Mouse (Mus musculus) heart, embryonic 16.5 days (tissue): ENCODE measurements around the gene Syne1. TPM values are rescaled to one million over a fixed set of nuclear protein-coding genes. Genes with fewer than 3 reads are reported as not detected.

Experiments used
- ATAC-seq: fragments of 200-750 bp; cut with Nextera tagmentation; replicated peaks from 2 replicates; pipeline ENCODE4 v1.8.0; 2017; ENCODE audit warnings: moderate number of reproducible peaks; ENCODE audit not compliant: insufficient read depth, low FRiP score; ENCODE audit errors: extremely low read depth
- H3K27ac ChIP-seq: fragments of 300-500 bp; sonication (generic); 2 replicates; pipeline ENCODE4 v1.5.1; 2014; ENCODE audit warnings: mild to moderate bottlenecking, low read length, control low read depth, moderate library complexity
- H3K27me3 ChIP-seq: fragments of 300-500 bp; sonication (generic); 2 replicates; pipeline ENCODE4 v1.6.1; 2014; ENCODE audit warnings: low read length, mixed read lengths; ENCODE audit not compliant: control insufficient read depth, insufficient read depth
- H3K36me3 ChIP-seq: fragments of 300-500 bp; sonication (generic); 2 replicates; pipeline ENCODE4 v1.6.1; 2014; ENCODE audit not compliant: control insufficient read depth, insufficient read depth
- H3K4me1 ChIP-seq: fragments of 300-500 bp; sonication (generic); 2 replicates; pipeline ENCODE4 v1.6.1; 2014; ENCODE audit warnings: low read length, mixed read lengths; ENCODE audit not compliant: control insufficient read depth, insufficient read depth
- H3K4me2 ChIP-seq: fragments of 300-500 bp; sonication (generic); 2 replicates; pipeline ENCODE4 v1.6.1; 2014; ENCODE audit warnings: low read depth, mild to moderate bottlenecking, control low read depth, low read length
- H3K4me3 ChIP-seq: fragments of 300-500 bp; sonication (generic); 2 replicates; pipeline ENCODE4 v1.5.1; 2014; ENCODE audit warnings: mild to moderate bottlenecking, control low read depth, low read length
- H3K9ac ChIP-seq: fragments of 300-500 bp; sonication (generic); 2 replicates; pipeline ENCODE4 v1.6.1; 2014; ENCODE audit warnings: low read length, control low read depth
- H3K9me3 ChIP-seq: fragments of 300-500 bp; sonication (generic); replicated peaks from 2 replicates; pipeline ENCODE4 v1.6.1; 2016; ENCODE audit warnings: low read length; ENCODE audit not compliant: control insufficient read depth
- WGBS: fragments of 180-500 bp; shearing (Covaris S2); extraction: QIAGEN DNeasy Blood & Tissue Kit; methylation state at CpG from one replicate; pipeline ENCODE4 v1.1.7; 2014; 5-methylcytosine and 5-hydroxymethylcytosine counted together
- polyA plus RNA-seq: library from polyadenylated mRNA; unstranded; fragments of >200 nt; fragmentation: Nextera tagmentation; extraction: Ambion mirVana; gene quantifications from 2 replicates; pipeline ENCODE4 v1.2.1, GENCODE M21; 2015

Syne1 gene
- polyA plus RNA-seq, 1 experiment from 2014 or later, result 25.7 TPM

GRCm38 (mm10) chr10:5323741-5324395 is 227.4 kb downstream of the Syne1 start:
- H3K27ac ChIP-seq, result no peak overlapping the region
- H3K9me3 ChIP-seq, result no peaks in the 10 kb centered on the region
- ATAC-seq, result no peak
- no peak overlapping the region for H3K4me3 ChIP-seq
- H3K4me2 ChIP-seq, result no peak overlapping the region
- H3K36me3 ChIP-seq, result no peaks in the 10 kb centered on the region
- H3K27me3 ChIP-seq, result no peaks in the 10 kb centered on the region
- H3K4me1 ChIP-seq, result no peaks in the 10 kb centered on the region
- 84% methylated on average over 11 of the region's 11 CpGs for WGBS
- H3K9ac ChIP-seq, result no peak overlapping the region

GRCm38 (mm10) chr10:5322562-5322961 is 228.7 kb downstream of the Syne1 start:
- no peak overlapping the region for H3K9ac ChIP-seq
- 26% methylated on average over 7 of the region's 7 CpGs for WGBS
- no peak for ATAC-seq
- H3K27me3 ChIP-seq, result no peaks in the 10 kb centered on the region
- H3K4me1 ChIP-seq, result no peaks in the 10 kb centered on the region
- no peak overlapping the region for H3K27ac ChIP-seq
- H3K9me3 ChIP-seq, result no peaks in the 10 kb centered on the region
- no peak overlapping the region for H3K4me3 ChIP-seq
- H3K36me3 ChIP-seq, result no peaks in the 10 kb centered on the region
- no peak overlapping the region for H3K4me2 ChIP-seq

GRCm38 (mm10) chr10:5317602-5318001 is 233.7 kb downstream of the Syne1 start:
- Histone ChIP-seq H3K36me3 (no peaks in the 10 kb centered on the region), H3K4me2 (no peak overlapping the region), H3K9ac (no peak overlapping the region), H3K4me1 (no peaks in the 10 kb centered on the region), H3K27me3 (no peaks in the 10 kb centered on the region), H3K9me3 (no peaks in the 10 kb centered on the region), H3K27ac (no peak overlapping the region), H3K4me3 (no peak overlapping the region)
- 16% methylated on average over 6 of the region's 6 CpGs for WGBS
- ATAC-seq, result no peak

- no peak for ATAC-seq
- Histone ChIP-seq H3K4me3 (no peak overlapping the region), H3K27me3 (no peaks in the 10 kb centered on the region), H3K9ac (no peak overlapping the region), H3K36me3 (no peaks in the 10 kb centered on the region), H3K27ac (no peak overlapping the region), H3K9me3 (no peaks in the 10 kb centered on the region), H3K4me2 (no peak overlapping the region), H3K4me1 (no peaks in the 10 kb centered on the region; the same call in 1 of the 2 replicates)
- WGBS, result 72% methylated on average over 4 of the region's 4 CpGs
Observed at GRCm38 (mm10) chr10:5312437-5312836, 238.8 kb downstream of the Syne1 start.

- no peak overlapping the region for H3K27ac ChIP-seq
- no peaks in the 10 kb centered on the region; the same call in 1 of the 2 replicates for H3K4me1 ChIP-seq
- no peak overlapping the region for H3K4me2 ChIP-seq
- H3K36me3 ChIP-seq, result no peaks in the 10 kb centered on the region
- 30% methylated on average over 4 of the region's 4 CpGs for WGBS
- H3K27me3 ChIP-seq, result no peaks in the 10 kb centered on the region
- no peak overlapping the region for H3K9ac ChIP-seq
- ATAC-seq, result peak; percentile 69
- H3K4me3 ChIP-seq, result no peak overlapping the region
- no peaks in the 10 kb centered on the region for H3K9me3 ChIP-seq
Observed at GRCm38 (mm10) chr10:5309961-5310713, 241.1 kb downstream of the Syne1 start.

- Histone ChIP-seq H3K9ac (no peak overlapping the region), H3K36me3 (no peaks in the 10 kb centered on the region), H3K9me3 (no peaks in the 10 kb centered on the region), H3K4me3 (no peak overlapping the region), H3K27ac (no peak overlapping the region), H3K4me1 (no peaks in the 10 kb centered on the region; the same call in 1 of the 2 replicates), H3K27me3 (no peaks in the 10 kb centered on the region), H3K4me2 (no peak overlapping the region)
- no peak for ATAC-seq
- WGBS, result 60% methylated on average over 10 of the region's 10 CpGs
Observed at GRCm38 (mm10) chr10:5309398-5309797, 241.9 kb downstream of the Syne1 start.

GRCm38 (mm10) chr10:5305555-5305954 is 245.7 kb downstream of the Syne1 start:
- H3K4me1 ChIP-seq, result no peaks in the 10 kb centered on the region; the same call in 1 of the 2 replicates
- no peaks in the 10 kb centered on the region for H3K27me3 ChIP-seq
- no peak overlapping the region for H3K27ac ChIP-seq
- no peak overlapping the region for H3K4me3 ChIP-seq
- no peak overlapping the region for H3K9ac ChIP-seq
- H3K36me3 ChIP-seq, result no peaks in the 10 kb centered on the region
- H3K9me3 ChIP-seq, result no peaks in the 10 kb centered on the region
- 31% methylated on average over 6 of the region's 6 CpGs for WGBS
- H3K4me2 ChIP-seq, result no peak overlapping the region
- no peak for ATAC-seq

- Histone ChIP-seq H3K27ac (0 out of 2 replicates have a peak overlapping the region, but pooled peaks have one; percentile 13), H3K9ac (no peak overlapping the region), H3K36me3 (no peaks in the 10 kb centered on the region), H3K27me3 (no peaks in the 10 kb centered on the region), H3K9me3 (no peaks in the 10 kb centered on the region), H3K4me3 (no peak overlapping the region), H3K4me1 (peaks cover 2% of the 10 kb centered on the region; the same call in 1 of the 2 replicates), H3K4me2 (peak overlapping the region; percentile 27)
- ATAC-seq, result no peak
- WGBS, result 29% methylated on average over 7 of the region's 7 CpGs
Observed at GRCm38 (mm10) chr10:5295291-5295891, 255.9 kb downstream of the Syne1 start.

- ATAC-seq, result peak; percentile 51
- Histone ChIP-seq H3K9me3 (no peaks in the 10 kb centered on the region), H3K4me2 (peak overlapping the region; percentile 67), H3K4me1 (no peaks in the 10 kb centered on the region), H3K36me3 (no peaks in the 10 kb centered on the region), H3K27me3 (no peaks in the 10 kb centered on the region), H3K9ac (peak overlapping the region; percentile 73), H3K27ac (peak overlapping the region; percentile 93), H3K4me3 (peak overlapping the region; percentile 57)
- WGBS, result 38% methylated on average over 5 of the region's 5 CpGs
Observed at GRCm38 (mm10) chr10:5289575-5289909, 261.7 kb downstream of the Syne1 start.
